Mouse (Mus musculus): ENCODE results near the gene Map4k1.

GRCm38 (mm10) chr7:29026811-29027210 lies 45.0 kb downstream of the Map4k1 start:
- TF ChIP-seq POLR2A (IDR thresholded peaks at IDR 0.05; ENCODE audit: control insufficient read depth, low read depth, low read length) (no peak), CTCF (IDR thresholded peaks at IDR 0.05; ENCODE audit: control insufficient read depth, insufficient read depth, insufficient replicate concordance, low read depth, low read length) (no peak)

Data from testis, adult 2 months (tissue).